Mouse (Mus musculus) myocyte (in vitro differentiated cells): ENCODE data around the gene Dpysl5. TPM values are rescaled to one million over a fixed set of nuclear protein-coding genes. Genes with fewer than 3 reads are reported as not detected.

Experiments used
- H3K27me3 ChIP-seq: one replicate; pipeline ENCODE4 v1.6.1; 2011; ENCODE audit not compliant: control insufficient read depth, insufficient read depth, insufficient read length
- H3K36me3 ChIP-seq: one replicate; pipeline ENCODE4 v1.6.1; 2011; ENCODE audit not compliant: control insufficient read depth, insufficient read depth
- H3K4me2 ChIP-seq: one replicate; pipeline ENCODE4 v1.6.1; 2011; ENCODE audit warnings: low read depth, control low read depth
- H3K4me3 ChIP-seq: one replicate; pipeline ENCODE4 v1.5.1; 2011; ENCODE audit warnings: mild to moderate bottlenecking, control low read depth, moderate library complexity
- H3K79me2 ChIP-seq: one replicate; pipeline ENCODE4 v1.6.1; 2011; ENCODE audit not compliant: control insufficient read depth, insufficient read depth
- H3ac ChIP-seq: one replicate; pipeline ENCODE4 v1.6.1; 2011; ENCODE audit not compliant: control insufficient read depth, insufficient read length
- CEBPB ChIP-seq: IDR thresholded peaks from 2 replicates; pipeline ENCODE4 v1.6.1; 2011; ENCODE audit warnings: mild to moderate bottlenecking, moderate library complexity; ENCODE audit not compliant: poor library complexity, insufficient read depth, severe bottlenecking
- E2F4 ChIP-seq: IDR thresholded peaks from one replicate; pipeline ENCODE4 v1.6.1; 2011; ENCODE audit warnings: mild to moderate bottlenecking, control low read depth, moderate library complexity; ENCODE audit not compliant: insufficient read depth
- MAX ChIP-seq: IDR thresholded peaks from one replicate; pipeline ENCODE4 v1.6.1; 2011; ENCODE audit warnings: low read depth, mild to moderate bottlenecking, control low read depth
- MYOD1 ChIP-seq, 3 experiments: IDR thresholded peaks; one replicate each; pipeline ENCODE4 v1.6.1; 2011; ENCODE audit warnings: control low read depth in 2 of 3, low read depth in 2 of 3, mild to moderate bottlenecking in 2 of 3, moderate library complexity in 1 of 3; ENCODE audit not compliant: insufficient read length in 2 of 3, control insufficient read depth in 1 of 3
- MYOG ChIP-seq, 3 experiments: IDR thresholded peaks; one replicate each; pipeline ENCODE4 v1.6.1; 2011; ENCODE audit warnings: control low read depth in 2 of 3, low read depth in 2 of 3, mild to moderate bottlenecking in 2 of 3; ENCODE audit not compliant: insufficient read length in 2 of 3, control insufficient read depth in 1 of 3, insufficient read depth in 1 of 3
- POLR2A ChIP-seq: IDR thresholded peaks from one replicate; pipeline ENCODE4 v1.6.1; 2011; ENCODE audit warnings: low read depth, mild to moderate bottlenecking, control low read depth, moderate library complexity; ENCODE audit not compliant: insufficient read length
- POLR2AphosphoS2 ChIP-seq: IDR thresholded peaks from one replicate; pipeline ENCODE4 v1.6.1; 2011; ENCODE audit warnings: low read depth, control low read depth; ENCODE audit not compliant: insufficient read length
- REST ChIP-seq: IDR thresholded peaks from one replicate; pipeline ENCODE4 v1.6.1; 2011; ENCODE audit warnings: mild to moderate bottlenecking, control low read depth, moderate library complexity; ENCODE audit not compliant: insufficient read depth, insufficient read length
- SRF ChIP-seq: IDR thresholded peaks from one replicate; pipeline ENCODE4 v1.6.1; 2011; ENCODE audit warnings: low read depth; ENCODE audit not compliant: control insufficient read depth, insufficient read length
- TCF12 ChIP-seq: IDR thresholded peaks from one replicate; pipeline ENCODE4 v1.6.1; 2011; ENCODE audit warnings: mild to moderate bottlenecking, control low read depth; ENCODE audit not compliant: poor library complexity, insufficient read depth, severe bottlenecking
- TCF3 ChIP-seq: IDR thresholded peaks from one replicate; pipeline ENCODE4 v1.6.1; 2011; ENCODE audit warnings: low read depth, control low read depth; ENCODE audit not compliant: insufficient read length
- USF1 ChIP-seq: IDR thresholded peaks from one replicate; pipeline ENCODE4 v1.6.1; 2011; ENCODE audit warnings: low read depth, mild to moderate bottlenecking, control low read depth, moderate library complexity
- polyA plus RNA-seq: library from polyadenylated mRNA; unstranded; fragments of >200 nt; fragmentation: generic; extraction: Trizol; gene quantifications from one replicate; pipeline ENCODE4 v1.2.1, GENCODE M21; 2012; ENCODE audit warnings: missing spikeins

Dpysl5 gene
- polyA plus RNA-seq, 1 experiment = 0.01 TPM

DNA sequence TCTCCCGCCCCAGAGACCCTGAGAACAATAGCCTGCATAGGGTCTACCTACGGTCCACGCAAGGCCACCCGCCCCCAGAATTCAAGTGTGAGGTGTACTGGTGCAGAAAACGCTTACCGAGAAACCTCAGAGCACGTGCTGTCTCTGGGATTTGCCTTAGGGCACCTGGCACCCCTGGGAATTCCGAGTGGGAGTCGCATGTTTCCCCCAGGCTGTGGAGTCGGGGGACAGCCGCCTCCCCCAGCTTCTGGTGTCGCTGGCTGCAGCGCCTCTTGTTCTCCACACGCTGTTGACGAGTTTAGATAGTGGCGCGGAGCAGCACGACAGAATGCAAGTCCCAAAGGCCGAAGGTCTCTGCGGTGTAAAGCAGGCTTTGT, 1.9 kb downstream of the Dpysl5 start:
- Histone ChIP-seq H3K27me3 (peaks cover 71% of the 10 kb centered on the region), H3ac (no peak overlapping the region), H3K4me2 (no peak overlapping the region), H3K4me3 (no peak overlapping the region), H3K36me3 (no peaks in the 10 kb centered on the region), H3K79me2 (no peaks in the 10 kb centered on the region)
- no peak for TF ChIP-seq MYOG (IDR thresholded peaks at IDR 0.05; ENCODE audit: control insufficient read depth in 1 of 3, insufficient read depth in 1 of 3, insufficient read length in 2 of 3, low read depth in 2 of 3)
- TF ChIP-seq CEBPB = no peak
- TF ChIP-seq MAX = no peak
- TF ChIP-seq SRF = no peak
- TF ChIP-seq POLR2AphosphoS2 = no peak
- no peak for TF ChIP-seq TCF12
- TF ChIP-seq TCF3 = no peak
- no peak for TF ChIP-seq MYOD1 (IDR thresholded peaks at IDR 0.05; ENCODE audit: control insufficient read depth in 1 of 3, insufficient read length in 2 of 3, low read depth in 2 of 3)
- TF ChIP-seq E2F4 = no peak
- TF ChIP-seq POLR2A = no peak
- TF ChIP-seq USF1 = no peak
- TF ChIP-seq REST = no peak

DNA sequence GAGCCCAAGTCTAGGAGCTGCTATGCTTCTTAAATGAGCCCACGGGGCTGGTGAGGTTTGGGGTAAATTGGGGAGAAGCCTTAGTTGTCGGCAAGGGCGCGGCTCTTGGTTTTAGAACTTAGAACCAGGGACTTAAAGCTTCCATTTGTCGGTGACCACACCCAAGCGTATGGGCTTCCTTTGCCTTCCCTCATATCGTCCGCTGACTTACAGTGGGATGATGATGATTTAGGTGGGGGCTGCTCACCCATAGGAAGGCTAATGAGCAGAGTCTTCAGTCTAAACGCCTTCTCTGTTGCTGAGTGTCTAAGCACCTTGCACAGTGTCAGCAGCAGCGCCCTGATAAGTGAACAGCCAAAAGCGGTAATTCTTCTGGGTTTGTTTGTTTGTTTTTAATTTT, 2.3 kb downstream of the Dpysl5 start:
- no peak overlapping the region for H3K4me3 ChIP-seq
- TF ChIP-seq CEBPB = no peak
- no peak for TF ChIP-seq E2F4
- no peak for TF ChIP-seq TCF12
- no peak for TF ChIP-seq MAX
- no peak for TF ChIP-seq REST
- no peak for TF ChIP-seq USF1
- no peak for TF ChIP-seq MYOD1 (IDR thresholded peaks at IDR 0.05; ENCODE audit: control insufficient read depth in 1 of 3, insufficient read length in 2 of 3, low read depth in 2 of 3)
- no peak for TF ChIP-seq MYOG (IDR thresholded peaks at IDR 0.05; ENCODE audit: control insufficient read depth in 1 of 3, insufficient read depth in 1 of 3, insufficient read length in 2 of 3, low read depth in 2 of 3)
- no peak for TF ChIP-seq SRF
- TF ChIP-seq POLR2AphosphoS2 = no peak
- TF ChIP-seq POLR2A = no peak
- no peak for TF ChIP-seq TCF3
- no peaks in the 10 kb centered on the region for H3K79me2 ChIP-seq
- H3K36me3 ChIP-seq = no peaks in the 10 kb centered on the region
- H3K4me2 ChIP-seq = no peak overlapping the region
- peaks cover 71% of the 10 kb centered on the region for H3K27me3 ChIP-seq
- H3ac ChIP-seq = no peak overlapping the region

DNA sequence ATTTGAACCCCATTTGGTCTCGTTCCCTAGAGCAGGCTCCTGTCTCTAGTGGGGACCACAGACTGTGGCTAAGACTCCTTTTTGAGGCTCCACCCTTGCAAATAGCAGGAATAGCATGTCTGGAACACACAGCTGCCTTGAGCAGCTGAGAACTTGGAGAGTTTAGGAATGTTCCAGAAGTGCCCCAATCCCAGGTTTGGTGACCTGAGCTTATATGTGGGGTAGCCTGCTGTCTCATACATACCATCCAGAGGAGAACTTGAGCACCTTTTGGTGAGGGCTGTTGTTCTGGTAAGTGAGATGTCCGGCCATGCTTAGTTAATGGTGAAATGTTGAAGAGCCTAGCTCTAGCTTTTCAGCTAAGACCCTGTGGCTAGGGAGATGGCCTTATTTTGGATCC, 4.9 kb downstream of the Dpysl5 start:
- Histone ChIP-seq H3K4me2 (no peak overlapping the region), H3K79me2 (no peaks in the 10 kb centered on the region), H3K36me3 (no peaks in the 10 kb centered on the region), H3K4me3 (no peak overlapping the region), H3ac (no peak overlapping the region), H3K27me3 (peaks cover 82% of the 10 kb centered on the region)
- TF ChIP-seq MAX (no peak), E2F4 (no peak), TCF12 (no peak), MYOG (IDR thresholded peaks at IDR 0.05; ENCODE audit: control insufficient read depth in 1 of 3, insufficient read depth in 1 of 3, insufficient read length in 2 of 3, low read depth in 2 of 3) (no peak)

DNA sequence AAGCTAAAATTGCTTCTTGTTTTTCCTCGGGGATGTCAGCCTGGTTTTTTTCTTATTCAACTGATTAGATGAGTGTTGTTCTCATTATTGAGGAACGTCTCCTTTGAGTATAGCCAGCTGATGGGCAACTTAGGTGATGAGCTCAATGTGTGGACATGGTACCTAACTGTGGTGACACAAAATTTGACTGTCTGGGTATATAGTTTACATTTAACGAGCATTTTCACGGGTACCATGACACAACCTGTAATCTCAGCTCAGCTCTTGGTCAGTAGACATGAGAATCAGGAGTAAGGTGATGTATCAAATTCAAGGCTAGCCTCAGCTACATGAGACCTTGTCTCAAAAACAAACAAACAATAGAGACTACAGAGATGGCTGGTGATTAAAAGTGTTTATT, 6.1 kb downstream of the Dpysl5 start:
- TF ChIP-seq TCF3 (no peak), E2F4 (no peak), MYOG (IDR thresholded peaks at IDR 0.05; ENCODE audit: control insufficient read depth in 1 of 3, insufficient read depth in 1 of 3, insufficient read length in 2 of 3, low read depth in 2 of 3) (no peak), POLR2AphosphoS2 (no peak), USF1 (no peak), MAX (no peak), TCF12 (no peak), POLR2A (no peak)
- peaks cover 82% of the 10 kb centered on the region for H3K27me3 ChIP-seq

DNA sequence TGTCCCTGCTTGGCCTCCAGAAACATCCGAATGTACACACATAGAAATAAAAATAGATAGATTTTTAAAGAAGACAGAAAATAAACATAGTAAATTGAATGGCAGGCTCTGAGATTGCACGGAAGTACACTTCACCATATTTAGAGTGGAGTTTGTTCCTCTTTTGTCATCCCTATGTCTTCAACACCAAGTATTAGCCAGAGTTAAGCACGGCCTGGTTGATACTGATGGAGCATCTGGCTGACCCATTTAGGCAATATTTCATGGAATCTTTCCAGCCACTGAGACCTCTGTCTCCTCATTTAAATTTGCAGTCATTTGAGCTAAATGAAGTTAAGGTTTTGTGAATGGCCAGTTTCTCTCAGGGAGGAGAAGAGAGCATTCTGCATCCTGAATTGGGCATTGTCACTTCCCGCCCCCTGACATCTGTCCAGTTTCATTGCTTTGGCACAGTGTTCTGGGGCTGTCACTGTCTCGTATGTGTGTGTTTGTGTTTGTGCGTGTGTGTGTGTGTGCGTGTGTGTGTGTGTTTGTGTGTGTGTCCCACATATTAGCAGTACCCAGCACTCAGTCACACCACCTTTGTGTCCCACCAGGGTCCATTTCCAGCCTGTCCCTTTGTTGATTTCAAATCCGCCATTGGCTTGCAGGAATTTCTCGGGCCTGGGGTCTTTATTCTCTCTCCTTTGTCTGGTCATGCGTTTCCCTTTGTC, 6.8 kb downstream of the Dpysl5 start:
- Histone ChIP-seq H3K4me2 (no peak overlapping the region), H3K4me3 (no peak overlapping the region), H3K27me3 (peaks cover 82% of the 10 kb centered on the region), H3K79me2 (no peaks in the 10 kb centered on the region), H3ac (no peak overlapping the region), H3K36me3 (no peaks in the 10 kb centered on the region)
- TF ChIP-seq REST = no peak
- no peak for TF ChIP-seq POLR2AphosphoS2
- TF ChIP-seq MYOG (IDR thresholded peaks at IDR 0.05; ENCODE audit: control insufficient read depth in 1 of 3, insufficient read depth in 1 of 3, insufficient read length in 2 of 3, low read depth in 2 of 3) = no peak
- no peak for TF ChIP-seq E2F4
- TF ChIP-seq MYOD1 (IDR thresholded peaks at IDR 0.05; ENCODE audit: control insufficient read depth in 1 of 3, insufficient read length in 2 of 3, low read depth in 2 of 3) = no peak
- no peak for TF ChIP-seq POLR2A
- TF ChIP-seq CEBPB = no peak
- no peak for TF ChIP-seq TCF12
- TF ChIP-seq MAX = no peak
- no peak for TF ChIP-seq TCF3
- TF ChIP-seq USF1 = no peak
- TF ChIP-seq SRF = no peak

More for the DNA sequence above, 6.1 kb downstream of the Dpysl5 start:
- H3ac ChIP-seq = no peak overlapping the region
- no peak overlapping the region for H3K4me2 ChIP-seq
- no peak overlapping the region for H3K4me3 ChIP-seq
- no peaks in the 10 kb centered on the region for H3K79me2 ChIP-seq
- no peaks in the 10 kb centered on the region for H3K36me3 ChIP-seq
